Mouse (Mus musculus): Measurements from ENCODE around the gene Mndal.
"Not testable (repeated sequence)": the region's sequence is repeated elsewhere in the genome, so short reads cannot be mapped to it uniquely, and the experiment has no call there.

DNA sequence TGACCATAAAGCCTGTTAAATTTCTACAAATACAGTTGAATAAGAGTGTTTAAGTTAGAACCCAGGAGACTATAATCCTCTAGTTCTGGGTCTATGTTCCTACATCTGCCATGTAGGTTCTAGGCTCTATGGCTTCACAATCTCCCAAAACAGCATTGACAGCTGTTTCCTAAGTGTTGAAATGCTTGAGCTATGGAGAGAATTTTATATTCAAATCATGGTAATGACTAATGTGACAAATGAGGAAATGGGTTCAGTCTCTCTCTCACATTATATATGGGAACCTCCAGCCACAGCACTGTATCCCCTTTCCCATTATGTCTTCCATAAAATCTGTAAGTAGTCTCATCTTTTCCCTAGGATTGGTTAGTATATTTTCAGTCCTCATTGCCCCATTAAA is 33.9 kb downstream of the Mndal start:
- TF ChIP-seq CTCF, EP300 (IDR thresholded peaks at IDR 0.05; ENCODE audit: low read depth): not testable (repeated sequence)

Measured in liver, postnatal 0 days (tissue).